Mouse (Mus musculus) layer of hippocampus, adult 2 months (tissue): ENCODE measurements around the gene Parp9. TPM values are rescaled to one million over a fixed set of nuclear protein-coding genes. Genes with fewer than 3 reads are reported as not detected.

Experiments
- DNase-seq, 2 experiments: peaks; one replicate each; pipeline ENCODE4 v3.0.0; 2022; ENCODE audit warnings: low spot score in 2 of 2
- H3K27ac ChIP-seq: fragments of 200-600 bp; 2 replicates; pipeline ENCODE4 v1.8.1; 2022
- H3K4me3 ChIP-seq: fragments of 200-600 bp; 2 replicates; pipeline ENCODE4 v1.8.1; 2022; ENCODE audit warnings: mild to moderate bottlenecking
- CTCF ChIP-seq: fragments of 200-600 bp; conservative IDR thresholded peaks from 2 replicates; pipeline ENCODE4 v1.8.1; 2022; ENCODE audit warnings: antibody characterized with exemption, mild to moderate bottlenecking, moderate library complexity
- total RNA-seq, 2 experiments: library from RNA; stranded (reverse); gene quantifications; 2 replicates each; pipeline ENCODE4 v1.2.3; 2021

The Parp9 gene
- total RNA-seq, 2 experiments from 2014 or later: 3.1 to 3.6 TPM

DNA sequence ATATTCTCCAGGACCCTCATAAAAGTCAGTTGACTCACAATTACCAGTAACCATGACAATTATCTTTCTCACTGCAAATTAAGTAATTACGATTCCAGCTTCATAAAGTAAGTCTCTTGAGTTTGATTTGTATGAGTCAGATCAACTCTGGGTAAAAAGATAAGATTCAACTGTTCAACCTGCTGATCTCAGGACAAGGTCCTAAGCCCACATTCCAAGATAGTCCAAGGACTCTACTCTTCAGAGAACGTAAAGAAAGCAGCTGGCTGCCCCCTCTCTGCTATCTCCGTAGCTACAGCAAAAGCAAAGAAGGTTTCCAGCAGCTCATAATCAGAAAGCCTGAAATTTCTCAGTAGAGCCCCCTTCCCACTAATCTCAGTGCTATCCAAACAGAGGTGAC is 26.8 kb upstream of the Parp9 start:
- TF ChIP-seq CTCF: no peak
- H3K4me3 ChIP-seq: no peak overlapping the region
- H3K27ac ChIP-seq: no peak overlapping the region
- no peak for DNase-seq

DNA sequence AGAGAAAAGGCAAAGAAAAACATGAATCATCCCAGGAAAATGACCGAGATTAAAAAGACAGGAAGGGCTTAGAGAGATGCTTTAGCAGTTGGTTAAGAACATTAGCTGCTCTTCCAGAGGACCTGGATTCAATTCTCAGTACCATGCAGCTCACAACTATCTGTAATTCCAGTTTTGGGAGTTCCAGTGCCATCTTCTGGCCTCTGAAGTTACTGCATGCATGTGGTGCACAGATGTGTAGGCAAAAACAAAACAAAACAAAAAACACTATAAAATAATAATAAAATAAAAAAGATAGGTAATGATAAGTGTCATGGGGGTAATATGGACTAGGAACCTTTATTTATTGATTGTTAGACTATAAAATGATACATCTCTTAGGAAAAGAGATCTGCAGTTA is 24.7 kb upstream of the Parp9 start:
- Histone ChIP-seq H3K4me3 (no peak overlapping the region), H3K27ac (no peak overlapping the region)
- TF ChIP-seq CTCF: peak; percentile 64
- no peak for DNase-seq

DNA sequence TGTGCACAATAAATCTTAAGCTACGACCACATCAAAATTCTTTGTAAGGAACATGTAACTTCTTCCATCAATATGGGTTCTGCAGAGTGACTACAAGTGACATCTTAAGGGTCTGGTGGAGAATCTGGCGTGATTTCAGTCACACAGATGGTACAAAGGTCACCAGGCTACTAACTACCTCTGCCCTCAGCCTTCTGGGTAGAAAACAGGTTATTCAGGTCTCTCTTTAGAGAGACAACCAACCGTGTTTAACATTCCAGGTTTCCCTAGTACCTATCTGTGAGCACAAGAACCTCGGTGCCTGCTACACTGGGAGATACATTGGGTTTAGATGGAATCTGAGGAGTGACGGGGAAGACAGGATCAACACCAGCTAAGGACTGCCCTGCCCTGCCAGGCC is 24.0 kb upstream of the Parp9 start:
- no peak overlapping the region for H3K27ac ChIP-seq
- no peak overlapping the region for H3K4me3 ChIP-seq
- TF ChIP-seq CTCF: no peak
- DNase-seq: no peak

DNA sequence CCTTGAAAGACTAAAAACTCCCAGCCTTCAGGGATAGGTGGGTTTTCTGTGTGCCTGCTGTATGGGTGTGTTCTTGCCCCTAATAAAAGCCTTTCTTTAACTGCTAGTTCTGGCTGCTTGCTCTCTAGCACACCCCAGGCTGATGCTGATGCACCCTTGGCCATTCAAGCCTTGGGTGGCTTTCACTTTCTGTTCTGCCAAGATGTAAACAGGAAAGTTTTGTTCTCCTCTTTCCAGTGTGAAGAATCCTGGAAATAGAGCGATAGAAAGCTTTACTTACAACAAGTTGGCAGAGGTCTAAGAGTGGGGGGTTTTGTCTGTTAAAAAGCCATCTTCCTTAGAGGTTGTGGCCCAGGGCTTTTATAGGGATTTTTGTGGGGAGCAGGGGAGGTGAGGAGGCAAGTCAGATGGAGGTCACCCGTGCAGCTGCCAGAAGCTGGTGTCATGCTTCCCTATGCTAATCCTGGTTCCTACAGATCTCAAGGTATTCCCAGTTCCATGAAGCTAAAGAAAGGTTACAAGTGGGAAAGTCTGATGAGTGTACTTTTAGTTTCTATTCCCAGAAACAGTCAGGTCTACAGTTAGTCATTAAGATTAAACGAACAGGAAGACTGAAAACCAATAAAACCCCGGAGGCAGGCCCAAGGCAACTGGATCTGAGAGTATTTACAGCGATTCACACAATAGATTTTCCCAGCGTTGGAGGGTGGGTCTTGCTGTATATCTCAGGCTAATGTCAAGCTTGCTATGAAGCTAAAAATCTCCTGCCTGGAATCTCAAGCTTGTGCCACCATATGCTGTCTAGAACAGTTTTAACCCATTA is 19.3 kb upstream of the Parp9 start:
- no peak for TF ChIP-seq CTCF
- Histone ChIP-seq H3K4me3 (no peak overlapping the region), H3K27ac (no peak overlapping the region)
- DNase-seq: no peak

DNA sequence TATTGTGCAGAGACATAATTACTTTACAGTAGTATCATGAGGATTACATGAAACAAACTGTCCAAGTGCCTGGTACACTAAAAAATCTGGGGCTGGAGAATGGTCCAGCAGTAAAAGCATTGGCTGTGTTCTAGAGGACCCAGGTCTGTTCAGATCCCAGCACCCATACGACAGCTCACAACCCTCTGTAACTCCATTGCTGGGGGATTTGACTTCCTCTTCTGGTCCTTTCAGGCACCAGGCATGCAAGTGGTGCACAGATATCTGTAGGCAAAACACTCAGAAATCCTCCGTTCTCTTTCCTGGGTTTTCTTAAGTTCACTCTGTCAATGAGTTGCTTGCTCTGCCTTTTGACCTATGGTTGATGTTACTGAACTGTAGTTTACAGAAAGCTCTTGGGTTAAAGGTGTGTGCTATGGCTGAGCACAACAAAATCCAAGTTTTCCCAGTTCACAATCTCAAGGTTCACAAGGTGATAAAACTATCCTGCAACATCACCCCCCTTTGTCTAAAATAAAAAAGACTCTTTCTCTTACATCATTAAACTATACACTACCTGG is 16.5 kb upstream of the Parp9 start:
- no peak for TF ChIP-seq CTCF
- DNase-seq: no peak
- H3K27ac ChIP-seq: no peak overlapping the region
- no peak overlapping the region for H3K4me3 ChIP-seq

DNA sequence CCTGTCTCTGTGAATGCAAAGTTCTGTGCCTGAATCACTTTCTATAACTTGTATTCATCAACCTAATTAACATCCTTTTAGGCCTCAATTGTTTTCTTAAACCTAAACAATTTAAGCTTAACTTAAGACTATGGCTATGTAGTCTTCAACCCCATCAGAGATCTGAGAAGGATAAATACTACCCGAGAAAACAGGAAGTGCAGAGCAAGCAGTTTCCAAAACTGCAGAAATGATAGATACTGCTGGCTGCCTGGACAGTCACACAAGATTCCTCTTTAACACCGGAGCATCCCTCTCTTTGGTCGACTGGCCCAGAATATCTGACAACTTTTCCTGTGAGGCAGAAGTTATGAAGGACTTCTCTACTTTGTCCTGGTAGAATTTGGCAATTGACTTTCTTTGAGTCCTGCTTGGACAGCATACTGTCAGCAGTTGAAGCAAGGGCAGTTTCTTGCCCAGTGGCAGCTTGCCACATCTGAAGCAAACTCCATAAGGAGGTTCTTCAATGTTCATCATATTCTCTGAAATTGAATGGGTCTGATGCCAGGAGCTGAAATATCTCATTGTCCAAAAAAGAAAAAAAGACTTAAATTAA is 15.9 kb upstream of the Parp9 start:
- H3K4me3 ChIP-seq: no peak overlapping the region
- no peak overlapping the region for H3K27ac ChIP-seq
- no peak for DNase-seq
- no peak for TF ChIP-seq CTCF

DNA sequence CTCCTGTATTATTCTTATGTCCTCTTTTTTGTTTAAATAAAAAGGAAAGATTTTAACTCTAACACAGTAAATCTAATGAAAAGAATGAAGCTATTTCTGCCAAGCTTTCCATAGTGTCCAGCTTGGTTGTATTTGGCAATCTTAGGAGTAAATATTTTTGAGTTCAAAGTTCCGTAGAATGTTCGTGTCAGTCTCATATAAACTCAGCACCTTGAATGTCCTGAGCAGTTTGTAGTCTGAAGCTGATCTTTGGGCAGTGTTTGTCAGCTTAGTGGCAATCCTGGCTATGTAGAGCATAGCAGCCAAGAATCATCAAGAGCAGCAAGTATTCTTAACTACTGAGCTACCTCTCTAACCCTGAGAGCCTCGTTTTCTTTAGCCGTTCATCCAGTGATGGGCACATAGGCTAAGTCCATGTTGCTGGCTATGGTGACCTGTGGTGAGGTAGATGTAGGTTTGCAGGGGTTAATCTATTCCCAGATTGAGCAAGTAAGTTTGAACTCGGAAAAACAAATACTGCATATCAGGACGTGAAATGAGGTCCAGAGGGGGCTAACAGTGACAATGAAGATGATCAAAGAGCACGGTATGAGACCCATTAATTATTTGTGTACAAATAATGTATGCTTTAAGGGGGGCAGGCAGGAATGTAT is 14.6 kb upstream of the Parp9 start:
- no peak for DNase-seq
- Histone ChIP-seq H3K4me3 (no peak overlapping the region), H3K27ac (no peak overlapping the region)
- no peak for TF ChIP-seq CTCF

DNA sequence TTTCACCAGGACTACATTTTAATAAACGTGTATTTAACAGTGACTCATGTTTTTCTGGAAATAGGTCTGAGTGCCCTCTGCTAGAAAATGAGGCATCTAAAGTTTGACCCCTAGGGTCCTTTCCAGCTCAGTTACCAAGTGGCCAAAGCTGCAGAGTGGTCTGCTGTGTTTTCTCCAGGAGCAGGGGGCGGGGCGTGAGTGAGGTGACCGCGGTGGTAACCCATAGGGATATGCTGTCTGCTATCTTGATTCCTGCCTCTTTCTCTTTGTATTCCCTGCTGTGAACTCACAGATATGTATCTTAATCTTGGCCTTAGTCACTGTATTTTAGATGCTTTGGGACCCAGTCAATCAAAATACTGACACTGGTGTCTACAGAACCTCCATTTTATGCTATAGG is 13.9 kb upstream of the Parp9 start:
- Histone ChIP-seq H3K4me3 (no peak overlapping the region), H3K27ac (no peak overlapping the region)
- no peak for DNase-seq
- TF ChIP-seq CTCF: no peak

DNA sequence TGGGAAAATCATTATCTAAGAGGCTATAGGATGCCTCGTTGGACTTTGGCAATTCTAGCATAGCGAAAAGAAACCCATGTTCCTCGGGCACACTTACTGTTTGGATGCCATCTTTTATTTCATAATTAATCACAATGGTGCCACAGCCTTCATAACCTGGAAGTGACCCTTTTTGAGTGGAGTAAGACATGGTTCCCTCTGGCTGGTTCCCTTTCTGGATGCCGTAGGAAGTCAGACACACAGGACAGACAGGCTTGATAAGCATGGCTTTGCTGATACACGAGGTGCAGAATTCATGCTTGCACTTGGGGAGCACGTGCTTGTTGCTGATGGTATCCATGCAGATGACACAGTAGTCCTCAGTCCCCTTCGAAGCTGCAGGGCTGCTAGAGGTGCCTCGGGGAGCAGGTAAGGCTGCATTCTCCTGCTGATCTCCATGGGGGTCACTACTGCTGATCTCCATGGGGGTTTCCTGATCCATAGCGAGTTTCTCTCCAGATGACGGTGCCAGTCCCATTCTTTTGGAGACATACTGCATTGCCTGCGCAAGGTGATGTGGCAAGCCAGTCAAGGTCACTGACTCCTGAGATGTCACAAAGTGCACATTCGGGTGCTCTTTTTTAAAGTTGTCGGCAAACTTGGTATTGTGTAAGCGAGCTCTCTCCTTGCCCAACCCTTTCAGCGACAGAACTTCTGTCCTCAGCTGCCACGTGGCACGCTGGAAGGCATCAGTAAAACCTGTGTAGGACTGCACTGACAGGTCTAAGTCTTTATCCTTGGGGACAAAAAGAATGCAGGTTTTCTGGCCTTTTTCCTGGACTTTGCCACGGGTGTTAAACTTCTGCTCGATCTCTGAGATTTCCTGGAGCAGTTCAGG is 5.9 kb upstream of the Parp9 start:
- no peak for DNase-seq

DNA sequence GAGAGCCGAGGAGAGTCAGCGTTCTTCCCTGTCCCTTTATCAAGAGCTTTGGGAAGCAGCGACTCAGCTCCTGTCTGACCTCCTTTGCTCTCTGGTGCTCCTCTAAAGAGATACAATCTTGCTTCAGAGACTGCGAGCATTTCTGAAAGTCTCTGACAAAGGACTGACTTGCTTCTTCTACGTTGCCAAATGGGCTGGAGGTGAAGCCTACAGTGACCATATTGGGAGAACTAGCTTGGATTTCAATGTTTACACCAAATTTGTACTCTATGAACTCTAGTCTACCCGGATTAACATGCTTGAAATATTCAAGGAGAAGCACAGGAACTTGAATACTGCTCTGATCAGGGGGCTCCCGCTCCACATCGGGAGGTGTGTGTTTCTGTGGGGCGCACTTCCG is 5.1 kb upstream of the Parp9 start:
- no peak for TF ChIP-seq CTCF
- Histone ChIP-seq H3K27ac (no peak overlapping the region), H3K4me3 (no peak overlapping the region)
- DNase-seq: no peak

More for the DNA sequence above, 5.9 kb upstream of the Parp9 start:
- Histone ChIP-seq H3K27ac (no peak overlapping the region), H3K4me3 (no peak overlapping the region)
- no peak for TF ChIP-seq CTCF

DNA sequence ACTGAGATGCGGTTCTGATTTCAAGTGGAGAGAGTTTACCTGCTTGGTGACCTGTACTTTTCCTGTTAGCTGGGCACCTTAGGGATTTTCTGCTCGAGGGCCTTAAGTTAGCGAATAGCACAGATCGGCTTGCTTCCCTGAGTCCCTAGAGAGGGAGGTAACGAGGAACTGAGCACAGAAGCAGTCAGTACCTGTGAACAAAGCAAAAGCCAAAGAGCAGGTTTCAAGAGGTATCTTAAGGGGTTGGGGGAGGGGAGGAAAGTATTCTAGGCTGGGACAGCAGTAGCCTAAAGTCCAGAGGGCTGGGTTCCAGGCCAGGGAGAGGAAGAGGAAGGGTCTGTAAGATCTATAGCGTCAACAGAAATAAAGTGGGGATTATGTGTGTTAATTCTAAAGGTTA is 991 bp downstream of the Parp9 start:
- H3K27ac ChIP-seq: peak overlapping the region; percentile 74
- TF ChIP-seq CTCF: no peak
- H3K4me3 ChIP-seq: peak overlapping the region; percentile 88
- no peak for DNase-seq

DNA sequence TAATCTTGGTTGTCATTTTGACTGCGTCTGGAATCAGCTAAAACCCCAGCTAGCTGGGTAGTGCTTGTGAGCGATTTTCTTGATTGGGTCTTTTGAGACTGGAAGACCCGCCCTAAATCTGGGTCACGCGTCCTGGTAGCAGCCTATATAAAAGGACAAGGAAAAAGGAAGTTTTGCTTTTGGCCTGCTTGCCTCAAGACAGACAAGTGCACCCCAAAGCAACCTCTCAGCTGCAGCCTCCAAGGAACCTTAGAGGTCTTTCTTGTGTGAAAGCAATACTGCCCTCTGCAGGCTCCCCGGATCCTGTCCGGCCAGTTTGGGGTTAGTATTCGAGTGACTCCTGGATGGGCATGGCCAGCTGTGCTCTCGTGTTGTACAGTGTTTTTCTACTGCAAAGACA is 1.4 kb downstream of the Parp9 start:
- peak; percentile 60 to 64 for DNase-seq
- no peak overlapping the region for H3K27ac ChIP-seq
- peak overlapping the region; percentile 88 for H3K4me3 ChIP-seq
- peak; percentile 89 for TF ChIP-seq CTCF

DNA sequence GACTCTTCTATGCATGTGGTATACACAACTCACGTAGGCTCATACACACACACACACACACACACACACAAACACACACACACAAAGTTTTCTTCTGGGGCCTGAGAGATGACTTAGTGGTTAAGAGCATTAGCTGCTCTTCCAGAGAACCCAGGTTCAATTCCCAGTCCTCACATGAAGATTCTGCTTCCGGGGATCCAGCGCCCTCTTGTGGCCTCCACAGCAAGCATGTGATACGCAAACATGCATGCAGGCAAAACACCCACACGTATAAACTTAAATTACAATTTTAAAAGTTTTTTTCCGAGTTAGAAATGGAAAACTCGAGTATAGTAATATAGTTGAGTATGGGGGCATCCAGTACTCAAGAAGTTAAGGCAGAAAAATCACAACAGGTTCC is 3.1 kb downstream of the Parp9 start:
- DNase-seq: no peak
- Histone ChIP-seq H3K4me3 (no peak overlapping the region), H3K27ac (no peak overlapping the region)
- TF ChIP-seq CTCF: peak; percentile 61
